Mouse (Mus musculus): ENCODE measurements around the gene Auts2. TPM values are rescaled to one million over a fixed set of nuclear protein-coding genes. Genes with fewer than 3 reads are reported as not detected.

The Auts2 gene
- total RNA-seq, 1 experiment from 2014 or later, result 1.9 TPM

- ATAC-seq (replicated peaks in 1 of 2; ENCODE audit: insufficient read depth in 1 of 2, low FRiP score in 2 of 2, low TSS enrichment in 1 of 2, low read depth in 1 of 2, poor library complexity in 2 of 2, severe bottlenecking in 2 of 2), result no peak
Observed at GRCm38 (mm10) chr5:131919983-131920777, 623.0 kb downstream of the Auts2 start.

- ATAC-seq (replicated peaks in 1 of 2; ENCODE audit: insufficient read depth in 1 of 2, low FRiP score in 2 of 2, low TSS enrichment in 1 of 2, low read depth in 1 of 2, poor library complexity in 2 of 2, severe bottlenecking in 2 of 2), result no peak
Observed at GRCm38 (mm10) chr5:131916791-131917403, 626.2 kb downstream of the Auts2 start.

GRCm38 (mm10) chr5:131913562-131913961, 629.6 kb downstream of the Auts2 start:
- no peak for ATAC-seq (replicated peaks in 1 of 2; ENCODE audit: insufficient read depth in 1 of 2, low FRiP score in 2 of 2, low TSS enrichment in 1 of 2, low read depth in 1 of 2, poor library complexity in 2 of 2, severe bottlenecking in 2 of 2)

- no peak for ATAC-seq (replicated peaks in 1 of 2; ENCODE audit: insufficient read depth in 1 of 2, low FRiP score in 2 of 2, low TSS enrichment in 1 of 2, low read depth in 1 of 2, poor library complexity in 2 of 2, severe bottlenecking in 2 of 2)
Observed at GRCm38 (mm10) chr5:131912983-131913382, 630.2 kb downstream of the Auts2 start.

GRCm38 (mm10) chr5:131906313-131906712, 636.8 kb downstream of the Auts2 start:
- ATAC-seq (replicated peaks in 1 of 2; ENCODE audit: insufficient read depth in 1 of 2, low FRiP score in 2 of 2, low TSS enrichment in 1 of 2, low read depth in 1 of 2, poor library complexity in 2 of 2, severe bottlenecking in 2 of 2), result no peak

- no peak for ATAC-seq (replicated peaks in 1 of 2; ENCODE audit: insufficient read depth in 1 of 2, low FRiP score in 2 of 2, low TSS enrichment in 1 of 2, low read depth in 1 of 2, poor library complexity in 2 of 2, severe bottlenecking in 2 of 2)
Observed at GRCm38 (mm10) chr5:131904478-131904877, 638.7 kb downstream of the Auts2 start.

- no peak for ATAC-seq (replicated peaks in 1 of 2; ENCODE audit: insufficient read depth in 1 of 2, low FRiP score in 2 of 2, low TSS enrichment in 1 of 2, low read depth in 1 of 2, poor library complexity in 2 of 2, severe bottlenecking in 2 of 2)
Observed at GRCm38 (mm10) chr5:131898048-131898638, 645.0 kb downstream of the Auts2 start.

- ATAC-seq (replicated peaks in 1 of 2; ENCODE audit: insufficient read depth in 1 of 2, low FRiP score in 2 of 2, low TSS enrichment in 1 of 2, low read depth in 1 of 2, poor library complexity in 2 of 2, severe bottlenecking in 2 of 2), result no peak
Observed at GRCm38 (mm10) chr5:131886636-131887035, 656.5 kb downstream of the Auts2 start.

- no peak for ATAC-seq (replicated peaks in 1 of 2; ENCODE audit: insufficient read depth in 1 of 2, low FRiP score in 2 of 2, low TSS enrichment in 1 of 2, low read depth in 1 of 2, poor library complexity in 2 of 2, severe bottlenecking in 2 of 2)
Observed at GRCm38 (mm10) chr5:131876569-131876968, 666.6 kb downstream of the Auts2 start.

- no peak for ATAC-seq (replicated peaks in 1 of 2; ENCODE audit: insufficient read depth in 1 of 2, low FRiP score in 2 of 2, low TSS enrichment in 1 of 2, low read depth in 1 of 2, poor library complexity in 2 of 2, severe bottlenecking in 2 of 2)
Observed at GRCm38 (mm10) chr5:131875976-131876375, 667.2 kb downstream of the Auts2 start.

GRCm38 (mm10) chr5:131873116-131873515, 670.0 kb downstream of the Auts2 start:
- ATAC-seq (replicated peaks in 1 of 2; ENCODE audit: insufficient read depth in 1 of 2, low FRiP score in 2 of 2, low TSS enrichment in 1 of 2, low read depth in 1 of 2, poor library complexity in 2 of 2, severe bottlenecking in 2 of 2), result no peak

- no peak for ATAC-seq (replicated peaks in 1 of 2; ENCODE audit: insufficient read depth in 1 of 2, low FRiP score in 2 of 2, low TSS enrichment in 1 of 2, low read depth in 1 of 2, poor library complexity in 2 of 2, severe bottlenecking in 2 of 2)
Observed at GRCm38 (mm10) chr5:131869711-131870499, 673.2 kb downstream of the Auts2 start.

GRCm38 (mm10) chr5:131865200-131865599, 677.9 kb downstream of the Auts2 start:
- ATAC-seq (replicated peaks in 1 of 2; ENCODE audit: insufficient read depth in 1 of 2, low FRiP score in 2 of 2, low TSS enrichment in 1 of 2, low read depth in 1 of 2, poor library complexity in 2 of 2, severe bottlenecking in 2 of 2), result no peak

- no peak for ATAC-seq (replicated peaks in 1 of 2; ENCODE audit: insufficient read depth in 1 of 2, low FRiP score in 2 of 2, low TSS enrichment in 1 of 2, low read depth in 1 of 2, poor library complexity in 2 of 2, severe bottlenecking in 2 of 2)
Observed at GRCm38 (mm10) chr5:131857976-131858375, 685.2 kb downstream of the Auts2 start.

- peak; percentile 53; a peak in 2 of 4 replicates for ATAC-seq (replicated peaks in 1 of 2; ENCODE audit: insufficient read depth in 1 of 2, low FRiP score in 2 of 2, low TSS enrichment in 1 of 2, low read depth in 1 of 2, poor library complexity in 2 of 2, severe bottlenecking in 2 of 2)
Observed at GRCm38 (mm10) chr5:131855358-131855757, 687.8 kb downstream of the Auts2 start.

- ATAC-seq (replicated peaks in 1 of 2; ENCODE audit: insufficient read depth in 1 of 2, low FRiP score in 2 of 2, low TSS enrichment in 1 of 2, low read depth in 1 of 2, poor library complexity in 2 of 2, severe bottlenecking in 2 of 2), result no peak
Observed at GRCm38 (mm10) chr5:131851597-131852453, 691.3 kb downstream of the Auts2 start.

Measured in hematopoietic stem cell, adult 5-6 weeks (primary cell).